Mouse (Mus musculus): ENCODE measurements around the gene Hivep2. TPM values are rescaled to one million over a fixed set of nuclear protein-coding genes. Genes with fewer than 3 reads are reported as not detected.

Gene Hivep2
- polyA plus RNA-seq, 1 experiment = 18.6 TPM

DNA sequence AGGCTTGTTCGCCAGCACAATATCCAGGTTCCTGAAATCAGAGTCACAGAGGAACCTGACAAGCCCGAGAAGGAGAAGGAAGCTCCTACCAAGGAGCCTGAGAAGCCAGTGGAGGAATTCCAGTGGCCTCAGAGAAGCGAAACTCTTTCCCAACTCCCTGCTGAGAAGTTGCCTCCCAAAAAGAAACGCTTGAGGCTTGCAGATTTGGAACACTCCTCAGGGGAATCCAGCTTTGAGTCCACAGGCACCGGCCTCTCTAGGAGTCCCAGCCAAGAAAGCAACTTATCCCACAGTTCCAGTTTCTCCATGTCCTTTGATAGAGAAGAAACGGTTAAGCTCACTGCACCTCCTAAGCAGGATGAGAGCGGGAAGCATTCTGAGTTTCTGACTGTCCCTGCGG lies 164.4 kb downstream of the Hivep2 start:
- DNase-seq (ENCODE audit: low read depth) = no peak
- TF ChIP-seq POLR2A (IDR thresholded peaks at IDR 0.05; ENCODE audit: borderline replicate concordance, extremely low read depth, insufficient read depth, insufficient read length, poor library complexity, severe bottlenecking) = no peak
- no peak for TF ChIP-seq CTCF (IDR thresholded peaks at IDR 0.05; ENCODE audit: borderline replicate concordance, extremely low read depth, insufficient read depth, insufficient read length)

GRCm38 (mm10) chr10:14131307-14131706 lies 165.4 kb downstream of the Hivep2 start:
- no peak for DNase-seq (ENCODE audit: low read depth)
- TF ChIP-seq CTCF (IDR thresholded peaks at IDR 0.05; ENCODE audit: borderline replicate concordance, extremely low read depth, insufficient read depth, insufficient read length) = no peak
- TF ChIP-seq POLR2A (IDR thresholded peaks at IDR 0.05; ENCODE audit: borderline replicate concordance, extremely low read depth, insufficient read depth, insufficient read length, poor library complexity, severe bottlenecking) = no peak

GRCm38 (mm10) chr10:14132061-14132460 lies 166.2 kb downstream of the Hivep2 start:
- no peak for TF ChIP-seq CTCF (IDR thresholded peaks at IDR 0.05; ENCODE audit: borderline replicate concordance, extremely low read depth, insufficient read depth, insufficient read length)
- no peak for TF ChIP-seq POLR2A (IDR thresholded peaks at IDR 0.05; ENCODE audit: borderline replicate concordance, extremely low read depth, insufficient read depth, insufficient read length, poor library complexity, severe bottlenecking)
- no peak for DNase-seq (ENCODE audit: low read depth)

GRCm38 (mm10) chr10:14132937-14133336 lies 167.1 kb downstream of the Hivep2 start:
- TF ChIP-seq POLR2A (IDR thresholded peaks at IDR 0.05; ENCODE audit: borderline replicate concordance, extremely low read depth, insufficient read depth, insufficient read length, poor library complexity, severe bottlenecking) (no peak), CTCF (IDR thresholded peaks at IDR 0.05; ENCODE audit: borderline replicate concordance, extremely low read depth, insufficient read depth, insufficient read length) (no peak)
- DNase-seq (ENCODE audit: low read depth) = no peak

DNA sequence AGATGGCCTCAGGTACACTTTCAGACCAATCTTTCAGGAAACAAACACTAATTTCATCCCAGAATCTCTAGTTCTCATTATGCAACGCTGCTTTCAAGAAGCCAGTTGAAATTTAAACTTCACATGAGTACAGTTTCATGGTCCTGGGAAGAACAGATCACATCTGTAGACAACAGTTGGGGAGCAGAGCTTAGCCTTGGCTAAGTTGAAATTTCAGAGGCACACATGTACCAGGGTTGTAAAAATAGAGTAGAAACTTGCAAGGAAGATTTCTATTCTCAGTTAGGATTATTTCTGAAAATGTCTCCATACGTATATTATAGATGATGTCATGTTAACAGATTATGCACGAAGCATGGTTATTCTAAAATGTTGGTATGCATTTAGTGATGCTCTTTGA lies 172.8 kb downstream of the Hivep2 start:
- DNase-seq (ENCODE audit: low read depth) = no peak
- no peak for TF ChIP-seq CTCF (IDR thresholded peaks at IDR 0.05; ENCODE audit: borderline replicate concordance, extremely low read depth, insufficient read depth, insufficient read length)
- TF ChIP-seq POLR2A (IDR thresholded peaks at IDR 0.05; ENCODE audit: borderline replicate concordance, extremely low read depth, insufficient read depth, insufficient read length, poor library complexity, severe bottlenecking) = no peak

DNA sequence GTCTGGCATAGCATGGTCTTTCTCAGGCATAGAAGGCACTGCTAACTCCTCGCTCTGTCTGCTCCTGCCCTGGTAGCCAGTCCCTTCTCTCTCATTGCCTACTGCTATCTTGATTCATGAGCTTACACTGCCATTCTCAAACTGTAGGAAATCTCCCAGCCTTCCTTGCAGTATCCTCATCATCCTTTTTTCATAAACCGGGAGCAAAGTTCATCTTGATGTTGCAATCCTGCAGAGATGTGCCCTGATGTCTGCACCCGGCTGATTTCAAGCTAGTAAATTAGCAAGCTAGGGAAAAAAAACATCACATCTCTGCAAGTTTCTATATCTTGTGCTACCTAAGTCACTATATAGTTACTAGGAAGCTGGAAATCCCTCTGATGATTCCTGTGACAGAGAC lies 179.0 kb downstream of the Hivep2 start:
- TF ChIP-seq CTCF (IDR thresholded peaks at IDR 0.05; ENCODE audit: borderline replicate concordance, extremely low read depth, insufficient read depth, insufficient read length) (no peak), POLR2A (IDR thresholded peaks at IDR 0.05; ENCODE audit: borderline replicate concordance, extremely low read depth, insufficient read depth, insufficient read length, poor library complexity, severe bottlenecking) (no peak)
- DNase-seq (ENCODE audit: low read depth) = no peak

DNA sequence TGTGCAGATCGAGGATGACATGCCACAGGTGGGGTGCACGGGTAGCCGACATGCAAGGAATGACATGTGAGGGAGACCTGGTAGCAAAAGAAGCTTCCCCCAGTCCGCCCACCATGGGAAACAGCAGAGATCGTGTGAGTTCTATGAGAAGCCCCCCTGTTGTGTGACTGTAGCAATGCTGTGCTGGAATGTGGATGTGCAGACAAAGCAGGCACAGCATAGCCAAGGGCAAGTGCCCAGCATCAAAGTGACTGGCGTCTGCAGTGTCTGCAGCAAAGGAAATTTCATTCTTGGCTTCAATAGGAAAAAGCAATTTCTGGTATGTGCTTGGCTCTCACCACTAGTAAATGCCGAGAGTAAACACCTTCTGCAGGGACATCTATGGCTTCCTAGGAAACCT lies 199.0 kb downstream of the Hivep2 start:
- peak; percentile 51 for DNase-seq (ENCODE audit: low read depth)
- TF ChIP-seq POLR2A (IDR thresholded peaks at IDR 0.05; ENCODE audit: borderline replicate concordance, extremely low read depth, insufficient read depth, insufficient read length, poor library complexity, severe bottlenecking) (no peak), CTCF (IDR thresholded peaks at IDR 0.05; ENCODE audit: borderline replicate concordance, extremely low read depth, insufficient read depth, insufficient read length) (no peak)

GRCm38 (mm10) chr10:14168197-14168844 lies 202.4 kb downstream of the Hivep2 start:
- DNase-seq (ENCODE audit: low read depth) = no peak
- no peak for TF ChIP-seq POLR2A (IDR thresholded peaks at IDR 0.05; ENCODE audit: borderline replicate concordance, extremely low read depth, insufficient read depth, insufficient read length, poor library complexity, severe bottlenecking)
- TF ChIP-seq CTCF (IDR thresholded peaks at IDR 0.05; ENCODE audit: borderline replicate concordance, extremely low read depth, insufficient read depth, insufficient read length) = no peak

- DNase-seq (ENCODE audit: low read depth) = peak; percentile 47
- TF ChIP-seq CTCF (IDR thresholded peaks at IDR 0.05; ENCODE audit: borderline replicate concordance, extremely low read depth, insufficient read depth, insufficient read length) (no peak), POLR2A (IDR thresholded peaks at IDR 0.05; ENCODE audit: borderline replicate concordance, extremely low read depth, insufficient read depth, insufficient read length, poor library complexity, severe bottlenecking) (no peak)
These were observed 203.1 kb downstream of the Hivep2 start for GRCm38 (mm10) chr10:14168869-14169566.

- TF ChIP-seq POLR2A (IDR thresholded peaks at IDR 0.05; ENCODE audit: borderline replicate concordance, extremely low read depth, insufficient read depth, insufficient read length, poor library complexity, severe bottlenecking) (no peak), CTCF (IDR thresholded peaks at IDR 0.05; ENCODE audit: borderline replicate concordance, extremely low read depth, insufficient read depth, insufficient read length) (no peak)
- DNase-seq (ENCODE audit: low read depth) = no peak
These were observed 208.2 kb downstream of the Hivep2 start for GRCm38 (mm10) chr10:14174124-14174523.

GRCm38 (mm10) chr10:14179424-14180339 lies 213.8 kb downstream of the Hivep2 start:
- no peak for TF ChIP-seq CTCF (IDR thresholded peaks at IDR 0.05; ENCODE audit: borderline replicate concordance, extremely low read depth, insufficient read depth, insufficient read length)
- TF ChIP-seq POLR2A (IDR thresholded peaks at IDR 0.05; ENCODE audit: borderline replicate concordance, extremely low read depth, insufficient read depth, insufficient read length, poor library complexity, severe bottlenecking) = no peak
- peak; percentile 90 for DNase-seq (ENCODE audit: low read depth)
